ENCODE assay signal across 9 mouse cellular contexts in genomic region chr19:43879401-43880212, GRCm38 (mm10).
A peak's percentile ranks its signal among the peaks of the same experiment; 100 is the strongest.
DNase-seq lines count a peak whose midpoint lies in the region; ATAC-seq and TF ChIP-seq lines count a peak whose summit lies in the region.
"Had no signal": no experiment of that assay in that cellular context is flagged by ENCODE, and none has a peak within 500 bp of the region (broad histone marks: within the 10 kb centered on the region; RNA-seq: fewer than 3 reads in every experiment).

No protein-coding gene starts in this region.

- DNase-seq in 3134 (ENCODE audit: extremely low read depth, insufficient read length, low spot score), result peak; percentile 89
- DNase-seq in kidney, postnatal 10 days, result peak; percentile 91

- peak overlapping the region; percentile 93 for H3K9ac ChIP-seq in heart, embryonic 13.5 days
- H3K9ac ChIP-seq in liver, embryonic 15.5 days, result no peak overlapping the region
- peak overlapping the region; percentile 72 for H3K9ac ChIP-seq in neural tube, embryonic 14.5 days (replicated peaks; ENCODE audit: low read depth, low read length)

- H3K36me3 ChIP-seq in heart, embryonic 13.5 days, result peaks cover 3% of the 10 kb centered on the region
- H3K36me3 ChIP-seq in liver, embryonic 15.5 days (replicated peaks), result no peaks in the 10 kb centered on the region
- H3K36me3 ChIP-seq in neural tube, embryonic 14.5 days (ENCODE audit: control insufficient read depth, insufficient read depth, low read length), result no peaks in the 10 kb centered on the region
- H3K36me3 ChIP-seq: G1E had no signal

- H3K9me3 ChIP-seq in heart, embryonic 13.5 days, result peaks cover 4% of the 10 kb centered on the region; the same call in 1 of the 2 replicates
- H3K9me3 ChIP-seq in liver, embryonic 15.5 days (replicated peaks), result no peaks in the 10 kb centered on the region
- H3K9me3 ChIP-seq in neural tube, embryonic 14.5 days (ENCODE audit: control insufficient read depth, low read length), result no peaks in the 10 kb centered on the region

- ATAC-seq in heart, embryonic 13.5 days (ENCODE audit: extremely low read depth, insufficient number of reproducible peaks, low FRiP score, low TSS enrichment), result peak; percentile 66; the same call in 1 of the 2 replicates
- no peak for ATAC-seq in liver, embryonic 15.5 days (ENCODE audit: insufficient read depth)
- ATAC-seq in neural tube, embryonic 14.5 days (ENCODE audit: low read depth), result peak; percentile 89
- no peak for ATAC-seq in megakaryocyte-erythroid progenitor cell, adult 5-6 weeks (replicated peaks; ENCODE audit: low FRiP score, low TSS enrichment, poor library complexity, severe bottlenecking)

- WGBS in heart, embryonic 13.5 days, result 2% methylated on average over 41 of the region's 41 CpGs
- 2% methylated on average over 41 of the region's 41 CpGs for WGBS in liver, embryonic 15.5 days (ENCODE audit: insufficient replicate concordance)
- 2% methylated on average over 37 of the region's 41 CpGs for WGBS in neural tube, embryonic 14.5 days

- H3K27ac ChIP-seq in bone marrow macrophage, adult 2 months (ENCODE audit: insufficient read depth, low read depth, low read length), result no peak overlapping the region
- peak overlapping the region; percentile 93 for H3K27ac ChIP-seq in embryonic fibroblast, embryonic 13.5 days (ENCODE audit: insufficient read depth, low read length)
- H3K27ac ChIP-seq in heart, embryonic 13.5 days (replicated peaks), result peak overlapping the region; percentile 93
- H3K27ac ChIP-seq in liver, embryonic 15.5 days (replicated peaks), result no peak overlapping the region; the same call in 1 of the 2 replicates
- peak overlapping the region; percentile 75 for H3K27ac ChIP-seq in neural tube, embryonic 14.5 days (ENCODE audit: low read depth, low read length)

- H3K4me1 ChIP-seq in bone marrow macrophage, adult 2 months (ENCODE audit: control insufficient read depth, insufficient read depth, low read length), result peaks cover 16% of the 10 kb centered on the region
- peaks cover 7% of the 10 kb centered on the region for H3K4me1 ChIP-seq in embryonic fibroblast, embryonic 13.5 days (ENCODE audit: control insufficient read depth, insufficient read depth, low read length)
- H3K4me1 ChIP-seq in heart, embryonic 13.5 days, result peaks cover 48% of the 10 kb centered on the region
- H3K4me1 ChIP-seq in liver, embryonic 15.5 days (replicated peaks), result peaks cover 12% of the 10 kb centered on the region; the same call in 1 of the 2 replicates
- H3K4me1 ChIP-seq in neural tube, embryonic 14.5 days (ENCODE audit: control insufficient read depth, insufficient read depth, low read length), result peaks cover 9% of the 10 kb centered on the region; the same call in 1 of the 2 replicates

- peak overlapping the region; percentile 18; the same call in 1 of the 2 replicates for H3K4me3 ChIP-seq in bone marrow macrophage, adult 2 months (ENCODE audit: insufficient read depth, low read length)
- H3K4me3 ChIP-seq in embryonic fibroblast, embryonic 13.5 days (ENCODE audit: insufficient read depth, low read length), result peak overlapping the region; percentile 64
- H3K4me3 ChIP-seq in heart, embryonic 13.5 days, result peak overlapping the region; percentile 85
- H3K4me3 ChIP-seq in liver, embryonic 15.5 days (replicated peaks), result peak overlapping the region; percentile 50
- peak overlapping the region; percentile 59 for H3K4me3 ChIP-seq in neural tube, embryonic 14.5 days (ENCODE audit: low read depth, low read length)

- H3K4me2 ChIP-seq in heart, embryonic 13.5 days, result peak overlapping the region; percentile 89
- peak overlapping the region; percentile 65 for H3K4me2 ChIP-seq in liver, embryonic 15.5 days
- peak overlapping the region; percentile 75 for H3K4me2 ChIP-seq in neural tube, embryonic 14.5 days (ENCODE audit: low read depth, low read length)

- no peak for TF ChIP-seq CTCF in bone marrow macrophage, adult 2 months (IDR thresholded peaks at IDR 0.05; ENCODE audit: low read depth, low read length)
- no peak for TF ChIP-seq CTCF in embryonic fibroblast, embryonic 13.5 days (IDR thresholded peaks at IDR 0.05; ENCODE audit: borderline replicate concordance, insufficient read depth, low read length)

- no peaks in the 10 kb centered on the region for H3K27me3 ChIP-seq in heart, embryonic 13.5 days (replicated peaks)
- H3K27me3 ChIP-seq in liver, embryonic 15.5 days, result peaks cover 27% of the 10 kb centered on the region
- no peaks in the 10 kb centered on the region for H3K27me3 ChIP-seq in neural tube, embryonic 14.5 days (ENCODE audit: control insufficient read depth, insufficient read depth, low read length)

- TF ChIP-seq POLR2A in bone marrow macrophage, adult 2 months (IDR thresholded peaks at IDR 0.05; ENCODE audit: borderline replicate concordance, low read depth, low read length), result no peak
- peak; percentile 50 for TF ChIP-seq POLR2A in embryonic fibroblast, embryonic 13.5 days (IDR thresholded peaks at IDR 0.05; ENCODE audit: low read depth, low read length)

Comparison
In these comparisons a context has a peak if more than half of its experiments do, and no peak if none do; other contexts are left out.
1. H3K27ac ChIP-seq: peak in embryonic fibroblast, embryonic 13.5 days (single experiment), heart, embryonic 13.5 days (single experiment) and neural tube, embryonic 14.5 days (single experiment); none in bone marrow macrophage, adult 2 months (single experiment) and liver, embryonic 15.5 days (single experiment).
2. H3K4me3 ChIP-seq: peak in every context shown above with its lines; median percentile 85 in heart, embryonic 13.5 days; 64 in embryonic fibroblast, embryonic 13.5 days; 59 in neural tube, embryonic 14.5 days; 50 in liver, embryonic 15.5 days; 18 in bone marrow macrophage, adult 2 months.
3. ATAC-seq: peak in heart, embryonic 13.5 days (single experiment) and neural tube, embryonic 14.5 days (single experiment); none in liver, embryonic 15.5 days (single experiment) and megakaryocyte-erythroid progenitor cell, adult 5-6 weeks (single experiment).
4. Peak in every context shown above with its lines, with median percentiles within 50 percentile points of each other: H3K4me2 ChIP-seq.